Mouse (Mus musculus) lung, postnatal 0 days (tissue): Measurements from ENCODE around the gene Gm2001. TPM values are rescaled to one million over a fixed set of nuclear protein-coding genes. Genes with fewer than 3 reads are reported as not detected.
A peak's percentile ranks its signal among the peaks of the same experiment; 100 is the strongest.
"Not testable (repeated sequence)": the region's sequence is repeated elsewhere in the genome, so short reads cannot be mapped to it uniquely, and the experiment has no call there.

Experiments used
- ATAC-seq: fragments of 200-750 bp; cut with Nextera tagmentation; 2 replicates; pipeline ENCODE4 v1.8.0; 2017; ENCODE audit warnings: moderate library complexity
- DNase-seq: peaks from one replicate; pipeline ENCODE4 v3.0.0-alpha.2; 2016; ENCODE audit warnings: low spot score
- H3K27ac ChIP-seq: fragments of 300-500 bp; sonication (generic); 2 replicates; pipeline ENCODE4 v1.5.1; 2014; ENCODE audit warnings: antibody characterized with exemption, mild to moderate bottlenecking, low read length, mixed read lengths
- H3K27me3 ChIP-seq: fragments of 300-500 bp; sonication (generic); replicated peaks from 2 replicates; pipeline ENCODE4 v1.6.1; 2014; ENCODE audit warnings: low read length, mixed read lengths; ENCODE audit not compliant: insufficient read depth
- H3K36me3 ChIP-seq: fragments of 300-500 bp; sonication (generic); 2 replicates; pipeline ENCODE4 v1.6.1; 2014; ENCODE audit warnings: low read length, mixed read lengths; ENCODE audit not compliant: insufficient read depth
- H3K4me1 ChIP-seq: fragments of 300-500 bp; sonication (generic); 2 replicates; pipeline ENCODE4 v1.6.1; 2014; ENCODE audit warnings: antibody characterized with exemption, low read depth, low read length, mixed read lengths; ENCODE audit not compliant: insufficient read depth
- H3K4me2 ChIP-seq: fragments of 300-500 bp; sonication (generic); replicated peaks from 2 replicates; pipeline ENCODE4 v1.6.1; 2014; ENCODE audit warnings: low read depth, mild to moderate bottlenecking, low read length, moderate library complexity, mixed read lengths
- H3K4me3 ChIP-seq: fragments of 300-500 bp; sonication (generic); 2 replicates; pipeline ENCODE4 v1.5.1; 2014; ENCODE audit warnings: low read depth, low read length
- H3K9ac ChIP-seq: fragments of 300-500 bp; sonication (generic); replicated peaks from 2 replicates; pipeline ENCODE4 v1.6.1; 2014; ENCODE audit warnings: low read depth, mild to moderate bottlenecking
- H3K9me3 ChIP-seq: fragments of 300-500 bp; sonication (generic); 2 replicates; pipeline ENCODE4 v1.6.1; 2016; ENCODE audit warnings: low read length, mixed read lengths
- WGBS: fragments of 180-500 bp; shearing (Covaris S2); extraction: QIAGEN DNeasy Blood & Tissue Kit; methylation state at CpG from one replicate; pipeline ENCODE4 v1.1.7; 2014; 5-methylcytosine and 5-hydroxymethylcytosine counted together
- polyA plus RNA-seq: library from polyadenylated mRNA; unstranded; fragments of >200 nt; fragmentation: Nextera tagmentation; extraction: Ambion mirVana; gene quantifications from 2 replicates; pipeline ENCODE4 v1.2.1, GENCODE M21; 2015

Gm2001 gene
- not detected in 2 replicates for polyA plus RNA-seq

DNA sequence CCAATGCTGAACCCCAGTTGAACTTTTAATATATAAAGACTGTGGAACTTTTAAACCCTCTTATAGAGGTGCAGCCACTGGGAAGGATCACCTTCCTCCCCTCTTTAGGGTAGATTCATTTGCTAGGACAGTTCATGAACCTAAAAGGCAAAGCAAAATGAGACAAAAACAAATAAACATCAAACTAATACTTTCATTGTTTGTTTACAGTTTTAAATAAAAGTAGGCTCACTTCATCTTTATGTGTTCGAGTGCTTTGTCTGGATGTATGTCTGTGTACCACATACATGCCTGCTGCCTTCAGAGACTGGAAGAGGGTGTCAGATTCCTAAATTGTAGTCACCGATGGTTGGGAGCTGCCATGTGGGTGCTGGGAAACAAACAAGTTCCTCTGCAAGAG is at the start of gene Gm2001:
Gm2001 (minus strand) TSS at position 101 of the 400 bp plus-strand sequence.
- H3K36me3 ChIP-seq, DNase-seq, H3K27me3 ChIP-seq, H3K4me3 ChIP-seq, ATAC-seq, H3K4me1 ChIP-seq, H3K27ac ChIP-seq, H3K9ac ChIP-seq, H3K4me2 ChIP-seq, H3K9me3 ChIP-seq: not testable (repeated sequence)
- 60% methylated on average over 1 of the region's 2 CpGs for WGBS

DNA sequence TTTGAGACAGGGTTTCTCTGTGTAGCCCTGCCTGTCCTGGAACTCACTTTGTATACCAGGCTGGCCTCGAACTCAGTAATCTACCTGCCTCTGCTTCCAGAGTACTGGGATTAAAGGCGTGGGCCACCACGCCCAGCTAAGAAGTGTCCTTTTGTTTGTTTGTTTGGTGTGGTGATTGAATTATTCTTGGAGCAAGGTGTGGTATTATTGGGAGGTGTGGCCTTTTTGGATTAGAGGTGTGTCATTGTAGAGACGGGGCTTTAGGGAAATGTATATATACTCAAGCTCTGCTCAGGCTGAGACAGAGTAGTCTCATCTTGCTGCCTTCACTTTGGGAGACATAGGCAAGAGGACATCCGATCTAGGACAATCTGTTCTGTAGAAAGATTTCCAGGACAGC is 31.6 kb upstream of the Gm2001 start, which contains the start of gene Gm2016:
Gm2016 (plus strand) TSS at position 301 of the 400 bp plus-strand sequence.
- 72% methylated on average over 5 of the region's 5 CpGs for WGBS
- ATAC-seq: not testable (repeated sequence)

DNA sequence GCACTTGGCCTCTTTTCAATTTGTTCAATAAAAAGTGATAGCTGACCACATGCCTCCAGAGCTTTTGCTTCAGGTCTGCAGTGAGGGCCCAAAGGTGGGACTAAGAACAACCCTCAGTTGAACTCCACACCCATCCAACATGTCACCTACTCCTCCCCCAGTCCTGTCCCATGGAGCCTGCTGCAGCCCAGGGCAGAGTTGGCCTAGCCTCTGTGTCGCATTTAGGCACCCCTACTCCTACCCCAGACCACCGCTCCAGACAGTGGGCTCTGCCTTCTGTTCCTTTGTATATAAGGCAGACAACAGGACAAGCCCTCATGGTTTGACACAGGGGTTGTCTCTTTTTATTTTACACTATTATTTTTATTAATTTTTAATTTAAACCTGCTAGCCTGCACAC is 21.9 kb upstream of the Gm2001 start:
- not testable (repeated sequence) for H3K27ac ChIP-seq, H3K36me3 ChIP-seq, DNase-seq, H3K4me2 ChIP-seq, H3K9ac ChIP-seq, H3K9me3 ChIP-seq, H3K27me3 ChIP-seq, H3K4me3 ChIP-seq, H3K4me1 ChIP-seq
- 72% methylated on average over 2 of the region's 2 CpGs for WGBS
- ATAC-seq: peak; percentile 28; the same call in 1 of the 2 replicates

More for the DNA sequence above, 31.6 kb upstream of the Gm2001 start, which contains the start of gene Gm2016:
- not testable (repeated sequence) for H3K4me1 ChIP-seq, H3K27me3 ChIP-seq, H3K9ac ChIP-seq, H3K36me3 ChIP-seq, DNase-seq, H3K27ac ChIP-seq, H3K4me2 ChIP-seq, H3K4me3 ChIP-seq, H3K9me3 ChIP-seq

DNA sequence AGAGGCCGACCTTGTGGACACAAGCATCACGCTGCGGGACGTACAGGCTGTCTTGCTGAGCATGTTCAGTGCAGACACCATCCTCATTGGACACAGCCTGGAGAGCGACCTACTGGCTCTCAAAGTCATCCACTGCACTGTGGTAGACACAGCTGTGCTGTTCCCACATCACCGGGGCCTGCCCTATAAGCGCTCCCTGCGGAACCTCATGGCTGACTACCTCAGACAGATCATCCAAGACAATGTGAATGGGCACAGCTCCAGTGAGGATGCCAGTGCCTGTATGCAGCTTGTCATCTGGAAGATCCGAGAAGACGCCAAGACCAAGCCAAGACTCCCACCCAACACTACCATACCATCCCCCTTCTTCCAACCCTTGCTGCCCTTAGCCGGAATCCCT is 21.5 kb upstream of the Gm2001 start:
- DNase-seq, H3K4me3 ChIP-seq, H3K27ac ChIP-seq, H3K4me1 ChIP-seq, H3K27me3 ChIP-seq, H3K9ac ChIP-seq, H3K36me3 ChIP-seq, H3K9me3 ChIP-seq, H3K4me2 ChIP-seq: not testable (repeated sequence)
- peak; percentile 14; the same call in 1 of the 2 replicates for ATAC-seq
- 97% methylated on average over 8 of the region's 11 CpGs for WGBS

DNA sequence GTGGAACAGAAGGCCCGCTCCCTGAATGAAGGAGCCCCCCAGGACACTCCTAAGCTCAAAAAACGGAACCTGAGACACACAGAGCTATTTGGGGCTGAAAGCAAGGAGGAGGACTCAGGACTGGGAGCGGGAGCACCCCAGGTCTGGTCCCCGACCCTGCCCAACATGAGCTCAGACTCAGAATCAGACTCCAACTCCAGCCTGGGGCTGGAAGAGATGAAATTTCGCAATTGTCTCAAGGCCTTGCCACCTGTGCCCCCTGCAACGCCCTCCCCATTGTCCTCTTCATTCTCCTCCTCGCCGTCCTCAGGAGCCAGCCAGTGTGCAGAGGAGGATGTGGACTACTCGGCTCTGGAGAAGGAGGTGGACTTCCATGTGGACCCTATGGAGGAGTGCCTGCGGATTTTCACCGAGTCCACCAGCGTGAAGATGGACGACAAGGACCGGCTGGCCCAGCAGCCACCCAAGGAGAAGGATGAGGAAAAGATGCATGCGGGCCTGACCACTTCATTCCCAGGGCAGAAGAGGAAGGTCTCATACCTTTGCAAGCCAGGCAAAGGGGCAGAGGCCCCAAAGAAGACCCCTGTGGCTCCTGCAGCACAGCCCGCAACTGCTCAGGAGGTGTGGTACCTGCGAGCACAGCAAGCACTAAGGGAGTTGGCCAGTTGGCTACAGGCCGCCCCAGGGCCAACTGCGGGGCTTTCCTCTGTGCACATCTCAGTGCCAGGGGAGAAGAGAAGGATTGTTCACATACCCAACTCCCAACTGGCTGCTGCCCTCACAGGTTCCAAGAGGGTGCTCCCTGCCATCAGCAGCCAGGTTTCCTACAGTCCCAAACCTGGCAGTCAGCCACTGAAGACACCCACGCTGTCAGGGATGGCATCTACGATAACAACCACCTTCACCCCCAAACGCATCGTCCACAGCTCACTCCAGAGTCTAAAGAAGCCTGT is 19.9 kb upstream of the Gm2001 start:
- not testable (repeated sequence) for H3K9ac ChIP-seq, H3K4me3 ChIP-seq, H3K36me3 ChIP-seq, DNase-seq, H3K27ac ChIP-seq, H3K27me3 ChIP-seq, H3K4me2 ChIP-seq, H3K4me1 ChIP-seq, H3K9me3 ChIP-seq
- ATAC-seq: 0 out of 2 replicates have a peak, but pooled peaks have one; percentile 13
- 77% methylated on average over 23 of the region's 23 CpGs for WGBS

DNA sequence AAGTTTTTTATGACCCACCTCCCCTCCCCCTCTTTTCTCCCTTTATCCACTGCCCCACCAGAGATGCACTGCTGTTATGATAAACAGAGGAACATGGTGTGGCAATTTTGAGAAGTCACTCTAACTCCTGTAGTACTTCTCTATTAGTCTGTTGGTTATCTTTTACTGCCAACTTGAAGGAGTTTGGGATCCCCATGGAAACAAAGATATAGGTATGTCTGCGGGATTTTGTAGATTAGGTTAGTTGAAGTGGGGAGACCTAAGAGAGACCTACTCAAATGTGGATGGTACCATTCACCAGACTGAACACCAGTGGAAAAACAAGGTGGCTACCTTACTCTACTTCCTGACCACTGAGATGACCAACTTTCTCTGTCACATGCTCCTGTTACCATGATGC is 13.9 kb upstream of the Gm2001 start:
- H3K4me1 ChIP-seq, H3K27ac ChIP-seq, H3K9ac ChIP-seq, H3K27me3 ChIP-seq, H3K9me3 ChIP-seq, DNase-seq, ATAC-seq, H3K4me2 ChIP-seq, H3K36me3 ChIP-seq, H3K4me3 ChIP-seq: not testable (repeated sequence)
- WGBS: 73% methylated on average over 1 of the region's 1 CpGs

DNA sequence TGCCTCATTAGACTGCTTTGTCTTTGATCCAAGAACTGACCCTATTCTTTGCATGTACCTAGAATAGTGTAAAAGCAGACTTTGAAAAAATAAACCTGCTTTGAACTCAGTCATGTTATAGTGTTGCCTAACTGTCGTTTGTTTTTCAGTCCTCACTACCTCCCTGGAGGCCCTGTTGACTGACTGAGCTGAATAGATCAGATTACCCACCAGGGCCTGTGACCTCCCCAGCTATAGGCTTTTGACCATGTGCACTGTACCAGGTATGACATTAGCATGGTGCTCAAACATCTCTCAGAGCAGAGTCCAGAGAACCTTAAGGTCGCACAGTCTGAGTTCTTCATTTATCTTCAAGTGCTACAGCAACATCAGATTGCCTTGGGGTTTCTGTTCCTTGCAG is 8.5 kb upstream of the Gm2001 start:
- ATAC-seq, H3K4me2 ChIP-seq, H3K4me3 ChIP-seq, H3K27ac ChIP-seq, H3K36me3 ChIP-seq, H3K9ac ChIP-seq, H3K27me3 ChIP-seq, DNase-seq, H3K9me3 ChIP-seq, H3K4me1 ChIP-seq: not testable (repeated sequence)
- no CpG with 5 or more reads among the region's 2 CpGs for WGBS

DNA sequence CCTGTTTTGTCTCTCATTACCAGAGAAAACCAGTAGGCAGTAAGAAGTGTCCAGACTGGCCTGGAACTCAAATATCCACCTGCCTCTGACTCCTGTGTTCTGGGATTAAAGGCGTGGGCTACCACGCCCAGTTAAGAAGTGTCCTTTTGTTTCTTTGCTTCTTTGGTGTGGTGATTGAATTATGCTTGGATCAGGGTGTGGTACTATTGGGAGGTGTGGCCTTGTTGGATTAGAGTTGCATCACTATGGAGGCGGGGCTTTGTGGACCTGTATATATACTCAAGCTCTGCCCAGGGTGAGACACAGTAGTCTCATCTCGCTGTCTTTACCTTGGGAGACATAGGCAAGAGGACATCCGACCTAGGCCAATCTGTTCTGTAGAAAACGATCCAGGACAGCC is 25.9 kb downstream of the Gm2001 start, which contains the start of gene BB287469:
BB287469 (plus strand) TSS at position 301 of the 400 bp plus-strand sequence.
- not testable (repeated sequence) for H3K9ac ChIP-seq, H3K4me2 ChIP-seq, H3K27ac ChIP-seq, H3K4me3 ChIP-seq, H3K36me3 ChIP-seq, H3K4me1 ChIP-seq, ATAC-seq, DNase-seq, H3K27me3 ChIP-seq, H3K9me3 ChIP-seq
- WGBS: 77% methylated on average over 4 of the region's 6 CpGs

DNA sequence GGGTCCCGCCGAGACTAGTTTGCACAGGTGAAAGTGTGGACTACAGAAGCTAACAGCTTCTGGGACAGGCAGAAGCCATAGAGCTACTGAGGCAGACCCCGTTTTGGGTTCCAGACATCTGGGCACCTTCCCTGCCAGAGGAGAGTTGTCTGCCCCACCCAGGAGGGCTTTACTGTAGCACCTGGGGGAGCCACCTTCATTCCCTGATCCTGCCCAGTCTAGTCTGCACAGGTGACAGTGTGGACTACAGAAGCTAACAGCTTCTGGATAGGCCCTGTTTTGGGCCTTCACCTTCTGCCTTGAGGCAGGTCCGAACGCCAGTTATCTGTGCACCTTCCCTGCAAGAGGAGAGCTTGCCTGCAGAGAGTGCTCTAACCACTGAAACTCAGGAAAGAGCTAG is 44.2 kb downstream of the Gm2001 start:
- H3K27me3 ChIP-seq, ATAC-seq, H3K9ac ChIP-seq, H3K4me3 ChIP-seq, H3K4me2 ChIP-seq, H3K27ac ChIP-seq, H3K9me3 ChIP-seq, H3K36me3 ChIP-seq, H3K4me1 ChIP-seq, DNase-seq: not testable (repeated sequence)
- 81% methylated on average over 5 of the region's 5 CpGs for WGBS
